Mouse (Mus musculus): ENCODE measurements around the gene Pcsk2. TPM values are rescaled to one million over a fixed set of nuclear protein-coding genes. Genes with fewer than 3 reads are reported as not detected.

The Pcsk2 gene
- polyA plus RNA-seq, 1 experiment from 2014 or later: 12.3 TPM

- H3K4me3 ChIP-seq: no peak overlapping the region
- no peak for ATAC-seq (ENCODE audit: low FRiP score, low read depth)
These were observed 164.0 kb downstream of the Pcsk2 start for GRCm38 (mm10) chr2:143709979-143710378.

GRCm38 (mm10) chr2:143711886-143712285 is 165.9 kb downstream of the Pcsk2 start:
- no peaks in the 10 kb centered on the region for H3K9me3 ChIP-seq
- no peak overlapping the region for H3K27ac ChIP-seq
- no peak overlapping the region for H3K9ac ChIP-seq
- ATAC-seq (ENCODE audit: low FRiP score, low read depth): no peak
- no peak overlapping the region for H3K4me3 ChIP-seq
- no peak overlapping the region for H3K4me2 ChIP-seq (replicated peaks)
- no peaks in the 10 kb centered on the region for H3K4me1 ChIP-seq
- no peaks in the 10 kb centered on the region for H3K27me3 ChIP-seq (replicated peaks)
- 87% methylated on average over 4 of the region's 4 CpGs for WGBS
- H3K36me3 ChIP-seq: no peaks in the 10 kb centered on the region

More at GRCm38 (mm10) chr2:143709979-143710378, 164.0 kb downstream of the Pcsk2 start:
- 91% methylated on average over 2 of the region's 2 CpGs for WGBS
- H3K27ac ChIP-seq: no peak overlapping the region
- H3K9me3 ChIP-seq: no peaks in the 10 kb centered on the region
- H3K27me3 ChIP-seq (replicated peaks): no peaks in the 10 kb centered on the region
- H3K36me3 ChIP-seq: no peaks in the 10 kb centered on the region
- H3K9ac ChIP-seq: no peak overlapping the region
- no peaks in the 10 kb centered on the region for H3K4me1 ChIP-seq
- H3K4me2 ChIP-seq (replicated peaks): no peak overlapping the region

GRCm38 (mm10) chr2:143712901-143713300 is 166.9 kb downstream of the Pcsk2 start:
- Histone ChIP-seq H3K27me3 (replicated peaks) (no peaks in the 10 kb centered on the region), H3K4me1 (no peaks in the 10 kb centered on the region), H3K9ac (no peak overlapping the region), H3K36me3 (no peaks in the 10 kb centered on the region), H3K9me3 (no peaks in the 10 kb centered on the region), H3K4me3 (no peak overlapping the region), H3K27ac (no peak overlapping the region), H3K4me2 (replicated peaks) (no peak overlapping the region)
- 61% methylated on average over 3 of the region's 3 CpGs for WGBS
- ATAC-seq (ENCODE audit: low FRiP score, low read depth): no peak

- Histone ChIP-seq H3K4me2 (replicated peaks) (no peak overlapping the region), H3K27ac (no peak overlapping the region), H3K36me3 (no peaks in the 10 kb centered on the region), H3K27me3 (replicated peaks) (no peaks in the 10 kb centered on the region), H3K4me3 (no peak overlapping the region), H3K9ac (no peak overlapping the region), H3K4me1 (no peaks in the 10 kb centered on the region), H3K9me3 (no peaks in the 10 kb centered on the region)
- WGBS: 76% methylated on average over 4 of the region's 4 CpGs
- no peak for ATAC-seq (ENCODE audit: low FRiP score, low read depth)
These were observed 167.9 kb downstream of the Pcsk2 start for GRCm38 (mm10) chr2:143713902-143714301.

- Histone ChIP-seq H3K27me3 (replicated peaks) (no peaks in the 10 kb centered on the region), H3K9ac (no peak overlapping the region), H3K27ac (no peak overlapping the region), H3K4me2 (replicated peaks) (no peak overlapping the region), H3K9me3 (no peaks in the 10 kb centered on the region), H3K36me3 (no peaks in the 10 kb centered on the region), H3K4me1 (no peaks in the 10 kb centered on the region), H3K4me3 (no peak overlapping the region)
- WGBS: 66% methylated on average over 4 of the region's 4 CpGs
- no peak for ATAC-seq (ENCODE audit: low FRiP score, low read depth)
These were observed 169.2 kb downstream of the Pcsk2 start for GRCm38 (mm10) chr2:143715110-143715509.

- 22% methylated on average over 4 of the region's 4 CpGs for WGBS
- Histone ChIP-seq H3K4me3 (no peak overlapping the region), H3K9ac (no peak overlapping the region), H3K9me3 (no peaks in the 10 kb centered on the region), H3K36me3 (no peaks in the 10 kb centered on the region), H3K27ac (no peak overlapping the region), H3K27me3 (replicated peaks) (no peaks in the 10 kb centered on the region), H3K4me2 (replicated peaks) (no peak overlapping the region), H3K4me1 (no peaks in the 10 kb centered on the region)
- ATAC-seq (ENCODE audit: low FRiP score, low read depth): no peak
These were observed 177.3 kb downstream of the Pcsk2 start for GRCm38 (mm10) chr2:143723231-143723630.

GRCm38 (mm10) chr2:143724101-143724500 is 178.1 kb downstream of the Pcsk2 start:
- Histone ChIP-seq H3K27me3 (replicated peaks) (no peaks in the 10 kb centered on the region), H3K4me3 (no peak overlapping the region), H3K9ac (no peak overlapping the region), H3K4me1 (no peaks in the 10 kb centered on the region), H3K27ac (no peak overlapping the region), H3K9me3 (no peaks in the 10 kb centered on the region), H3K36me3 (no peaks in the 10 kb centered on the region), H3K4me2 (replicated peaks) (no peak overlapping the region)
- WGBS: 95% methylated on average over 4 of the region's 4 CpGs
- no peak for ATAC-seq (ENCODE audit: low FRiP score, low read depth)

- 87% methylated on average over 8 of the region's 8 CpGs for WGBS
- no peaks in the 10 kb centered on the region for H3K36me3 ChIP-seq
- H3K4me1 ChIP-seq: no peaks in the 10 kb centered on the region
- no peaks in the 10 kb centered on the region for H3K27me3 ChIP-seq (replicated peaks)
- H3K9ac ChIP-seq: no peak overlapping the region
- H3K4me2 ChIP-seq (replicated peaks): no peak overlapping the region
- ATAC-seq (ENCODE audit: low FRiP score, low read depth): no peak
- no peak overlapping the region for H3K4me3 ChIP-seq
- no peaks in the 10 kb centered on the region for H3K9me3 ChIP-seq
- H3K27ac ChIP-seq: no peak overlapping the region
These were observed 178.8 kb downstream of the Pcsk2 start for GRCm38 (mm10) chr2:143724720-143725119.

GRCm38 (mm10) chr2:143732501-143732900 is 186.5 kb downstream of the Pcsk2 start:
- Histone ChIP-seq H3K9ac (no peak overlapping the region), H3K27ac (no peak overlapping the region), H3K9me3 (no peaks in the 10 kb centered on the region), H3K4me2 (replicated peaks) (no peak overlapping the region), H3K27me3 (replicated peaks) (no peaks in the 10 kb centered on the region), H3K36me3 (no peaks in the 10 kb centered on the region), H3K4me3 (no peak overlapping the region), H3K4me1 (no peaks in the 10 kb centered on the region)
- WGBS: 82% methylated on average over 10 of the region's 10 CpGs
- ATAC-seq (ENCODE audit: low FRiP score, low read depth): no peak

- Histone ChIP-seq H3K4me1 (no peaks in the 10 kb centered on the region), H3K27me3 (replicated peaks) (no peaks in the 10 kb centered on the region), H3K27ac (no peak overlapping the region), H3K36me3 (no peaks in the 10 kb centered on the region), H3K4me3 (no peak overlapping the region), H3K9ac (no peak overlapping the region), H3K9me3 (no peaks in the 10 kb centered on the region), H3K4me2 (replicated peaks) (no peak overlapping the region)
- 78% methylated on average over 3 of the region's 3 CpGs for WGBS
- no peak for ATAC-seq (ENCODE audit: low FRiP score, low read depth)
These were observed 189.5 kb downstream of the Pcsk2 start for GRCm38 (mm10) chr2:143735442-143735841.

GRCm38 (mm10) chr2:143739475-143740226 is 193.7 kb downstream of the Pcsk2 start:
- Histone ChIP-seq H3K27me3 (replicated peaks) (no peaks in the 10 kb centered on the region), H3K4me2 (replicated peaks) (no peak overlapping the region), H3K9ac (no peak overlapping the region), H3K9me3 (no peaks in the 10 kb centered on the region), H3K4me3 (no peak overlapping the region), H3K4me1 (no peaks in the 10 kb centered on the region), H3K36me3 (no peaks in the 10 kb centered on the region), H3K27ac (no peak overlapping the region)
- WGBS: 78% methylated on average over 7 of the region's 7 CpGs
- ATAC-seq (ENCODE audit: low FRiP score, low read depth): no peak

GRCm38 (mm10) chr2:143742436-143742835 is 196.5 kb downstream of the Pcsk2 start:
- Histone ChIP-seq H3K36me3 (no peaks in the 10 kb centered on the region), H3K4me3 (no peak overlapping the region), H3K9ac (no peak overlapping the region), H3K27me3 (replicated peaks) (no peaks in the 10 kb centered on the region), H3K4me2 (replicated peaks) (no peak overlapping the region), H3K27ac (no peak overlapping the region), H3K4me1 (no peaks in the 10 kb centered on the region), H3K9me3 (no peaks in the 10 kb centered on the region)
- 87% methylated on average over 5 of the region's 5 CpGs for WGBS
- no peak for ATAC-seq (ENCODE audit: low FRiP score, low read depth)

- no peaks in the 10 kb centered on the region for H3K36me3 ChIP-seq
- no peaks in the 10 kb centered on the region for H3K4me1 ChIP-seq
- ATAC-seq (ENCODE audit: low FRiP score, low read depth): no peak
- H3K4me3 ChIP-seq: no peak overlapping the region
- H3K9ac ChIP-seq: no peak overlapping the region
- no peaks in the 10 kb centered on the region for H3K9me3 ChIP-seq
- no peaks in the 10 kb centered on the region for H3K27me3 ChIP-seq (replicated peaks)
- no peak overlapping the region for H3K4me2 ChIP-seq (replicated peaks)
- 87% methylated on average over 4 of the region's 4 CpGs for WGBS
- no peak overlapping the region for H3K27ac ChIP-seq
These were observed 197.1 kb downstream of the Pcsk2 start for GRCm38 (mm10) chr2:143743081-143743480.
